Mouse (Mus musculus): ENCODE data around the gene Rtca.

- no peak for TF ChIP-seq POLR2A (IDR thresholded peaks at IDR 0.05; ENCODE audit: insufficient read length, low read depth)
- no peak for TF ChIP-seq MAX (IDR thresholded peaks at IDR 0.05; ENCODE audit: low read depth)
- no peak for TF ChIP-seq USF1 (IDR thresholded peaks at IDR 0.05; ENCODE audit: low read depth)
- TF ChIP-seq SRF (IDR thresholded peaks at IDR 0.05; ENCODE audit: control insufficient read depth, insufficient read length, low read depth): no peak
- TF ChIP-seq REST (IDR thresholded peaks at IDR 0.05; ENCODE audit: insufficient read depth, insufficient read length): no peak
- no peak for TF ChIP-seq E2F4 (IDR thresholded peaks at IDR 0.05; ENCODE audit: insufficient read depth)
- TF ChIP-seq MYOG (IDR thresholded peaks at IDR 0.05; ENCODE audit: control insufficient read depth in 1 of 3, insufficient read depth in 1 of 3, insufficient read length in 2 of 3, low read depth in 2 of 3): no peak
- TF ChIP-seq POLR2AphosphoS2 (IDR thresholded peaks at IDR 0.05; ENCODE audit: insufficient read length, low read depth): no peak
- TF ChIP-seq CEBPB (IDR thresholded peaks at IDR 0.05; ENCODE audit: insufficient read depth, poor library complexity, severe bottlenecking): no peak
- TF ChIP-seq TCF3 (IDR thresholded peaks at IDR 0.05; ENCODE audit: insufficient read length, low read depth): no peak
Observed at GRCm38 (mm10) chr3:116495671-116496070, 12.3 kb downstream of the Rtca start.
